Mouse (Mus musculus): ENCODE measurements around the gene Ddah2. TPM values are rescaled to one million over a fixed set of nuclear protein-coding genes. Genes with fewer than 3 reads are reported as not detected.

The Ddah2 gene
- polyA plus RNA-seq, 1 experiment from 2014 or later = 330 TPM

DNA sequence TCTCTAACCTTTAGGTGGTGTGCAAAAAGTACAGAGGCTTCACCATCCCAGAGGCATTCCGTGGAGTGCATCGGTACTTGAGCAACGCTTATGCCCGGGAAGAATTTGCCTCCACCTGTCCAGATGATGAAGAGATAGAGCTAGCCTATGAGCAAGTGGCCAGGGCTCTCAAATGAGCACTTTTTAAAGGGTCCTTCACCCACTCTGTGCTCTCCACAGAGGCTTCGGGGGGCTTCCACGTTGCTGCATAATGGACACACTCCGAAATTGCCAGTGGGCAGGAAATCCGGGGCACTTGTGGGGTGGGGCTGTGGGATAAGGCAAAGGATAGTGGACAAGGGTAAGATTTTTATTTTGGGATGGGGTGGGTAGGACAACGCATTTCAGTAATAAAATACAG, 519 bp upstream of the Ddah2 start:
- Histone ChIP-seq H3K4me2 (peak overlapping the region; percentile 81; the same call in 1 of the 2 replicates), H3K9ac (no peak overlapping the region), H3K27me3 (no peaks in the 10 kb centered on the region), H3K4me3 (peak overlapping the region; percentile 77), H3K36me3 (peaks cover 67% of the 10 kb centered on the region), H3K4me1 (peaks cover 20% of the 10 kb centered on the region), H3K27ac (peak overlapping the region; percentile 93), H3K9me3 (no peaks in the 10 kb centered on the region)
- ATAC-seq (ENCODE audit: borderline replicate concordance, extremely low read depth, low FRiP score, low TSS enrichment) = no peak
- WGBS = 40% methylated on average over 9 of the region's 9 CpGs

DNA sequence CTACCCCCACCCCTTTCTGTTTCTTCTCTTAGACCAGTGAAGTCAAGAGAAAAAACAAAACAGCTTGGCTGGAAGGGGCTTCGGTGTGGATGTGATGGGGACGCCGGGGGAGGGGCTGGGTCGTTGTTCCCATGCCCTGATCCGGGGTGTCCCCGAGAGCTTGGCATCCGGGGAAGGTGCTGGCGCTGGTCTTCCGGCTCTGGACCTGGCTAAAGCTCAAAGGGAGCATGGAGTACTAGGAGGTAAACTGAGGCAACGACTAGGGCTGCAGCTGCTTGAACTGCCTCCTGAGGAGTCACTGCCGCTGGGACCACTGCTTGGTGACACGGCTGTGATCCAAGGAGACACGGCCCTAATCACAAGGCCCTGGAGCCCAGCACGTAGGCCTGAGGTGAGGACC, 1.2 kb downstream of the Ddah2 start:
- Histone ChIP-seq H3K4me3 (peak overlapping the region; percentile 77), H3K9me3 (no peaks in the 10 kb centered on the region), H3K27ac (no peak overlapping the region), H3K27me3 (no peaks in the 10 kb centered on the region), H3K36me3 (peaks cover 52% of the 10 kb centered on the region), H3K9ac (peak overlapping the region; percentile 79), H3K4me1 (peaks cover 30% of the 10 kb centered on the region), H3K4me2 (peak overlapping the region; percentile 81)
- 15% methylated on average over 14 of the region's 14 CpGs for WGBS
- no peak for ATAC-seq (ENCODE audit: borderline replicate concordance, extremely low read depth, low FRiP score, low TSS enrichment)

DNA sequence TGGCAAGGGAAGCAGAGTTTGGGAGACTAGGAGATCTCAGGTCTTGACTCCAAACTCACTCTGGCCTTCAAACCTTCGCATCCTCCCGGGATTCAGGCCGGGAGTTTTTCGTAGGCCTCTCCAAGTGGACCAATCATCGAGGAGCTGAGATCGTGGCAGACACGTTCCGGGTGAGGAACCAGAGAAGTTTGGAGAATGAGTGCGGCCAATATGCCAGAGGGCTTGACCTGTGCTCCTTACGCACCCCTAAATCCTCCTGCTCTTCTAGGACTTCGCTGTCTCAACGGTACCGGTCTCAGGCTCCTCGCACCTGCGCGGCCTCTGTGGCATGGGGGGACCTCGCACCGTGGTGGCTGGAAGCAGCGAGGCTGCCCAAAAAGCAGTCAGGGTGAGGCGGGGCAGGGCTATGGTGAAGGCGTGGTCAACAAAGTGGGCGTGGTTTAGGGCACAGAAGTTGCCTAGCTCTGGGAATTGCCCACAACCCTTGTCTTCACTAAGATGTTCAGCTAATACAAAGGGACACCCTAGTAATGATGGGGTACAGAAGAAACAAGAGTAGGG, 2.0 kb downstream of the Ddah2 start:
- WGBS = 57% methylated on average over 22 of the region's 22 CpGs
- Histone ChIP-seq H3K9ac (no peak overlapping the region; the same call in 1 of the 2 replicates), H3K27ac (no peak overlapping the region), H3K4me2 (peak overlapping the region; percentile 81), H3K27me3 (no peaks in the 10 kb centered on the region), H3K4me1 (peaks cover 37% of the 10 kb centered on the region), H3K36me3 (peaks cover 44% of the 10 kb centered on the region), H3K9me3 (no peaks in the 10 kb centered on the region), H3K4me3 (peak overlapping the region; percentile 77)
- no peak for ATAC-seq (ENCODE audit: borderline replicate concordance, extremely low read depth, low FRiP score, low TSS enrichment)

DNA sequence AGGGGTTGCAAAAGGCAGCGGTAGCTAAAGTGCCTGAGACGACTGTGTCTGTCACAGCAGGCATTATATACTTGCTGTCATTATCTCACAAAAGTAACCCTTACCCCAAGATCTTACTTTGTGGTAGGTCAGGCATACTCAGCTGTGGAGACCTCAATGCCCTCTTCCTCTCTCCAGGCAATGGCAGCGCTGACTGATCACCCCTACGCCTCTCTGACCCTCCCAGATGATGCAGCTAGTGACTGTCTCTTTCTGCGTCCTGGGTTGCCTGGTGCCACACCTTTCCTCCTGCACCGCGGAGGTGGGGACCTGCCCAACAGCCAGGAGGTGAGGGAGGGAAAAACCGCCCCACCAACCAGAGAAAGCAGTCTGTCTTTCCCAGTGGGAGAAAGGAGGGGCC, 2.5 kb downstream of the Ddah2 start:
- Histone ChIP-seq H3K4me1 (peaks cover 40% of the 10 kb centered on the region), H3K9ac (no peak overlapping the region), H3K4me2 (peak overlapping the region; percentile 81; the same call in 1 of the 2 replicates), H3K27ac (no peak overlapping the region), H3K4me3 (no peak overlapping the region), H3K27me3 (peaks cover under 1% of the 10 kb centered on the region), H3K36me3 (peaks cover 40% of the 10 kb centered on the region), H3K9me3 (no peaks in the 10 kb centered on the region)
- no peak for ATAC-seq (ENCODE audit: borderline replicate concordance, extremely low read depth, low FRiP score, low TSS enrichment)
- WGBS = 81% methylated on average over 8 of the region's 8 CpGs

DNA sequence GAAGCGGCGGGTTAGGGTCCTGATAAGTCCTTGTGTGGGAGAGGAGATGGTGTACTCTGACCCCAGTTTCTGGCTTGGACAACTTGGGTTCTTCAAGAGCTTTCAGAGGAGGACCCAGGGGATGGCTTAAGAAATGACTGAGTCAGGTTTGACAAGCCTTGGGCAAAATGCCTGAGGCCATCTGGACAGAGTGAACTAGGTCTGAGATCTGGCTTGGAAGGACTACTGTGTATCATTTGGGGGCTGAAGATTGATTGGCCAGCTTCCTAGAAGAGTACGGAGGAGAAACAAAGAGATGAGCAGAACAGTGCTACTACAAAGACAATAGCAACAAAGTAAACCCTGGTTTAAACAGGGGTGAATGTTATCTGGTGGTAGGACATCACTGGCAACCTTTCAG, 4.6 kb downstream of the Ddah2 start:
- Histone ChIP-seq H3K27ac (no peak overlapping the region), H3K36me3 (peaks cover 20% of the 10 kb centered on the region), H3K9ac (no peak overlapping the region), H3K4me2 (no peak overlapping the region), H3K4me3 (no peak overlapping the region), H3K27me3 (peaks cover 13% of the 10 kb centered on the region), H3K9me3 (no peaks in the 10 kb centered on the region), H3K4me1 (peaks cover 35% of the 10 kb centered on the region)
- 82% methylated on average over 3 of the region's 3 CpGs for WGBS
- no peak for ATAC-seq (ENCODE audit: borderline replicate concordance, extremely low read depth, low FRiP score, low TSS enrichment)

DNA sequence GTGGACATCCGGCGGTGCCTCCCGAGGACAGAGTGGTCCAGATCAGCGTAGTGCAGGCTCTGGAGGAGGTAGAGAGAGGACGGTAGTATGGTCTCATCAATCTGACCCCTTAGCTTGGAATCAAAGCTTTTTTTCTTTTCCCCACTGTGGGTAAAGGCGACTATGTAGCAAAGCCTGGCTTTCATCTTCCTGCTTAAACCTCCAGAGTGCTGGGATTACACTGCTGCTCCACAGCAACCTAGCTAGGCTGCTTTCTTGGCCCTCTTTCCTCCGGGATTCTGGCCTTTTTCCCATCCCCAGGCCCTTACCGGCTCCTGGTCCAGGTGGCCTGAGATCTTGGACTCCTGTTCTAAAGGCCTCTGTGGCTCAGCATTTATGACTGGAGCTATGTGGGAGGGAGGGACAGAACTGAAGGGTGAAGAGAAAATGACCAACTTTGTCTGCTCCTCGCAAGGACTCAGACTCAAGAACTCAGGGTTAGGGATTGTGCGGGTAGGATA, 5.6 kb downstream of the Ddah2 start:
- no peak overlapping the region; the same call in 1 of the 2 replicates for H3K9ac ChIP-seq
- 34% methylated on average over 10 of the region's 10 CpGs for WGBS
- ATAC-seq (ENCODE audit: borderline replicate concordance, extremely low read depth, low FRiP score, low TSS enrichment) = no peak
- peak overlapping the region; percentile 38 for H3K4me3 ChIP-seq
- H3K27me3 ChIP-seq = peaks cover 13% of the 10 kb centered on the region
- H3K4me2 ChIP-seq = peak overlapping the region; percentile 71
- H3K36me3 ChIP-seq = peaks cover 20% of the 10 kb centered on the region
- peaks cover 32% of the 10 kb centered on the region for H3K4me1 ChIP-seq
- H3K9me3 ChIP-seq = no peaks in the 10 kb centered on the region
- H3K27ac ChIP-seq = peak overlapping the region; percentile 91

DNA sequence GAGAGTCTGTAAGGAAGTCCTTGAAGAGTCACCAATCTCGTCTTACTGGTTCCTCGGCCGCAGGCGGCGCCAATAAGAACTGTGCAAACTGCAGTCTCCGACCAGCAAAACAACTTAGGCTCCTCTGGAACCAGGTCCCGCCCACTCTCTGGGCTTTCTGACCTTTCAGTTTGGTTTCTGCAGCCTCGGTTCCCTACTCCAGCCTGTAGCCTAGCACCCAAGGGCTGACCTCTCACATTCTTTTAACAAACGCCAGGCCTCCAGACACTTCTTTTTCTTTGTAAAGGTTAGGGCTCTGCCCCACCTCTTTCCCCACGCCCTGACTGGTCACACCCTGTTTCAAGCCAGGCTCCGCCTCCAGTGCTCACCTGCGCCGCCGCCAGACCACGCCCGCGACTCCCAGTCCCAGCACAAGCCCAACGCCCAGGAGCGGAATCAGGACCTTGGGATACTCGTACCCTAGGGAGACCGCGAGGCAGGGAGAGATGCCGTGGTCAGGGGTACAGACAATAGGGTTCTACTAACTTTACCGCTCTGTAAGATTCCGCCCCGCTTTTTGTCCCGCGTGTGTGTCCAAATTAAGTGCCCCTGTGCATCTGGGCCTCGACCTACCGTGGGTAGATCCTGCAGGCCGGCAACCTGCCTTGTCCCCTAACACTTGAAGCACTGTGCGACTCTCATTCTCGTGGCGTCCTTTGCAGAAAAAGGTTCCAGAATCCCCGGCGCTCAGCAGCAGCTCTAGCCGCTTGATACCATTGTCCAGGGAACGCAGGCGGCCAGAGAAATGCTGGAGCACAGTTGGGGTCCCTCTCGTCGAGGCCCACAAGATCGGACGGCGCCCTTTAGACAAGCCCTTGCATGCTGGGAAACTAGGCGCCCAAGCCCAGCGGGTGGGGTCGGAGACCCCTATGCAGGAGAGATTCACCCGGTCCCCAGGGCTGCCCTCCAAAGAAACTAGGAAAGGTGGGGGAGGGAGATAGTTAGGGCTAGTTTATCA, 6.4 kb downstream of the Ddah2 start, which contains the start of gene Ly6g6c:
Gene Ly6g6c (plus strand): TSS at position 438 of the 997 bp plus-strand sequence.
- H3K27me3 ChIP-seq = peaks cover 13% of the 10 kb centered on the region
- no peaks in the 10 kb centered on the region for H3K9me3 ChIP-seq
- peak within 1 kb of the TSS; percentile 7 for H3K9ac ChIP-seq
- H3K4me1 ChIP-seq = peaks cover 29% of the 10 kb centered on the region
- H3K27ac ChIP-seq = peak within 1 kb of the TSS; percentile 91
- H3K4me3 ChIP-seq = peak within 1 kb of the TSS; percentile 38
- 3% methylated on average over 48 of the region's 48 CpGs for WGBS
- H3K36me3 ChIP-seq = peaks cover 20% of the 10 kb centered on the region
- peak within 1 kb of the TSS; percentile 71 for H3K4me2 ChIP-seq
- peak; percentile 82 for ATAC-seq (ENCODE audit: borderline replicate concordance, extremely low read depth, low FRiP score, low TSS enrichment)

DNA sequence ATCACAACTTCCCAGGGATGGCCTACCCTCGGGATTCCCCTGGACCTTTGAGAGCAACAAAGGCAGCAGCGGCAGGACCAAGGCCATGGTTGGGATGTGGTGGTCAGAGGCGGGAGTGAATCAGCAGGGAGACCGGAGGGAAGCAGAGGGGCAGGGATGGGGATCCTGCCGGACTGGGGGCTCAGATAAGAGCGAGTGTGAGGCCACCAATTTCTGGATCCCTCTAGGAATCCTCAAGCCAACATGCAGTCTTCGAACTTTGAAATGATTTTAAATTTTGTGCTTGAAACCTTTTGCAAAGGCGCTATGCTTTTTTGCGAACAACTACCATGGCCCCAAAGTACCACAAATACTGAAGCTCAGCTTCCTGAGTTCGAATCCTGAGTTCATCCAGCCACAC, 7.2 kb downstream of the Ddah2 start, which contains the start of gene Mpig6b:
Gene Mpig6b (minus strand): TSS at position 101 of the 400 bp plus-strand sequence.
- WGBS = 46% methylated on average over 10 of the region's 10 CpGs

DNA sequence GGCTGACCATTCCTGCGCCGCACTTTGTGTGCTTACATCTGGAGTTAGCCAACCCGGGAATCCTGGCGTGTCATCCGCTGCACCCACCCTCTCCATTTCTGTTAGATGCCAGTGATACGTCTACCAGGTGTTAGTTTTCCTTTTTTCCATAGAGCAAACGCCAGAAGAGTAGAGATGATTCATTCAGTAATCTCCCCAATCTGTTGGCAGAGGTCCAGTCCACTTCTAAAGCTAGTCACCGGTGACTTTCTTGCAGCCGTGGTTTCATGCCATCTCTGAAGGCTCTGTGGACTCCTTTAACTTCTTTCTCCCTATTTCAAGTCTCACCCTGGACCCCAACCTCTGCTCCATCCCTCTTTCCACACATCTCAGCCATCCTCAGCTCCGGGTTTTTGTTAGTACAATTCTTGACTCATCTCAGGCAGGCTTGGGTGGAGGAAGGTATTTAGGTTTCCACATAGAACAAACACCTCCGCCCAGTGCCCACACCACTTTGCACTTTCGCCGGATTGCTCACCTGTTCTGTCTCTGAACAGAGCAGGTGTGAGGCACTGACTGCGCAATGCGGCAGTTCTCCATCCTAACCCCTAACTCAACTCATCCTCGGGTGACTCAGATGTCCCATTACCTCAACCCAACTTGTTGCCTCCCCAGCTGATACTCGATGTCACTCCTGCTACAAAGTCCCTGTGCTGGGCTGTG, 9.5 kb downstream of the Ddah2 start:
- Histone ChIP-seq H3K4me2 (no peak overlapping the region), H3K27ac (no peak overlapping the region), H3K4me3 (no peak overlapping the region), H3K27me3 (peaks cover 13% of the 10 kb centered on the region), H3K9ac (no peak overlapping the region), H3K4me1 (peaks cover 26% of the 10 kb centered on the region), H3K36me3 (no peaks in the 10 kb centered on the region), H3K9me3 (no peaks in the 10 kb centered on the region)
- WGBS = 59% methylated on average over 17 of the region's 17 CpGs
- no peak for ATAC-seq (ENCODE audit: borderline replicate concordance, extremely low read depth, low FRiP score, low TSS enrichment)

More for the DNA sequence above, 7.2 kb downstream of the Ddah2 start, which contains the start of gene Mpig6b:
- Histone ChIP-seq H3K4me2 (peak within 1 kb of the TSS; percentile 71), H3K4me1 (peaks cover 20% of the 10 kb centered on the region), H3K9ac (peak within 1 kb of the TSS; percentile 7), H3K27ac (peak within 1 kb of the TSS; percentile 91), H3K9me3 (no peaks in the 10 kb centered on the region), H3K36me3 (peaks cover 14% of the 10 kb centered on the region), H3K27me3 (peaks cover 13% of the 10 kb centered on the region), H3K4me3 (peak within 1 kb of the TSS; percentile 38)
- no peak for ATAC-seq (ENCODE audit: borderline replicate concordance, extremely low read depth, low FRiP score, low TSS enrichment)

DNA sequence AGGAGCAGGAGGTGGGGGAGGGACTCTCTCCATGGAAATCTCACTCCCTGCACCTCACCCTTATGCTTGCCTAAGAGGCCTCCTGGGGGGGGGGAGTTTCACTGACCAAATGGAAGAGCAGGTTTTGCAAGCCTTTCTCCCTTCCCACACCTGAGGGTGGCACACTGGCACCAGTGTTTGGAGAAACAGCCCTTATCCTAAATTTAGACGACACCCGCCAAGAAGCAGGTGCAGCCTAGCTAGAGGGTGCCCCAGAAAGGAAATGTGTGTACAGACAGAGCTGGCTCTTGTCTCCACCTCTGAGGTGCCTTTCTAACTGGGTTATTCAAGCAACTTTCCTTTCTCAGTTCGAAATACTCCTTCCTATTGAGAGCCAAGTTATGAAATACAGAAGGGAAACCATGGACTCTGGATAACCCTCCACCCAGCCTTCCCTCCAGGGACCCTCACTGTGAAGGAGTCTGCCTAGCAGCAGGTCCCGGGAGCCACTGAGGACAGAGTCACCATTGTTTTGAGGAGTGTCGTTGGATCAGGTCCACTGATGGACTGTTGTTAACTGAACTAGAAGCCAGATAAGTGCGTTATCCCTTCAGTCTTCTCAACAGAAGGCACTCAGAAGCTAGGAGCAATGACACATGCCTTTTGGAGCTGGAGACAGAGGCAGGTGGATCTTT, 11.9 kb downstream of the Ddah2 start:
- peak; percentile 57 for ATAC-seq (ENCODE audit: borderline replicate concordance, extremely low read depth, low FRiP score, low TSS enrichment)
- no peaks in the 10 kb centered on the region for H3K9me3 ChIP-seq
- H3K4me2 ChIP-seq = no peak overlapping the region
- no peak overlapping the region for H3K4me3 ChIP-seq
- peaks cover 10% of the 10 kb centered on the region for H3K4me1 ChIP-seq
- 38% methylated on average over 6 of the region's 6 CpGs for WGBS
- H3K27ac ChIP-seq = peak overlapping the region; percentile 71
- peaks cover 13% of the 10 kb centered on the region for H3K27me3 ChIP-seq
- H3K36me3 ChIP-seq = no peaks in the 10 kb centered on the region
- no peak overlapping the region for H3K9ac ChIP-seq

DNA sequence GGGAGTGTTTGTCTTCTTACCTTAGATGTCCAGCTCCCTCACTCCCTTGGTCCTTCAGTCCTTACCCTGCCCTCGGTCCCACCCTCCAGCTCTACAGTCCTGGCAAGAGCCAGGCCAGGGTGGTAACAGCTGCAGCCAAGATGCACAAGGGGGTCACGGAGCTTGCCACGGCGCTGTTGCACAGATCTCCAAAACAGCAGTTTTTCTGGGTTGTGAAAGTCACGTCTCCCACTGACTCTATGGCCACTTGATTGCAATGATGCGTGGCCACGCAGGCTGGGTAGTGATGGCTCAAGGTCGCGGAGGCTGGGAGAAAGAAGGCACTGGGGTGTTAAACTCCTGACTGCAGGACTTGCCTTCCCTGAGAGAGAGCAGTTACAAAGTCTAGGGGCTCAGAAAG, 12.6 kb downstream of the Ddah2 start:
- H3K27ac ChIP-seq = peak overlapping the region; percentile 29
- no peaks in the 10 kb centered on the region for H3K36me3 ChIP-seq
- WGBS = 64% methylated on average over 9 of the region's 9 CpGs
- ATAC-seq (ENCODE audit: borderline replicate concordance, extremely low read depth, low FRiP score, low TSS enrichment) = no peak
- no peak overlapping the region for H3K4me2 ChIP-seq
- no peak overlapping the region for H3K4me3 ChIP-seq
- peaks cover 8% of the 10 kb centered on the region for H3K4me1 ChIP-seq
- H3K27me3 ChIP-seq = peaks cover 11% of the 10 kb centered on the region
- H3K9ac ChIP-seq = no peak overlapping the region
- H3K9me3 ChIP-seq = no peaks in the 10 kb centered on the region
